Mouse (Mus musculus): Measurements from ENCODE around the gene Yipf4. TPM values are rescaled to one million over a fixed set of nuclear protein-coding genes. Genes with fewer than 3 reads are reported as not detected.

Yipf4 gene
- total RNA-seq, 2 experiments from 2014 or later = 28.4 to 36.7 TPM

DNA sequence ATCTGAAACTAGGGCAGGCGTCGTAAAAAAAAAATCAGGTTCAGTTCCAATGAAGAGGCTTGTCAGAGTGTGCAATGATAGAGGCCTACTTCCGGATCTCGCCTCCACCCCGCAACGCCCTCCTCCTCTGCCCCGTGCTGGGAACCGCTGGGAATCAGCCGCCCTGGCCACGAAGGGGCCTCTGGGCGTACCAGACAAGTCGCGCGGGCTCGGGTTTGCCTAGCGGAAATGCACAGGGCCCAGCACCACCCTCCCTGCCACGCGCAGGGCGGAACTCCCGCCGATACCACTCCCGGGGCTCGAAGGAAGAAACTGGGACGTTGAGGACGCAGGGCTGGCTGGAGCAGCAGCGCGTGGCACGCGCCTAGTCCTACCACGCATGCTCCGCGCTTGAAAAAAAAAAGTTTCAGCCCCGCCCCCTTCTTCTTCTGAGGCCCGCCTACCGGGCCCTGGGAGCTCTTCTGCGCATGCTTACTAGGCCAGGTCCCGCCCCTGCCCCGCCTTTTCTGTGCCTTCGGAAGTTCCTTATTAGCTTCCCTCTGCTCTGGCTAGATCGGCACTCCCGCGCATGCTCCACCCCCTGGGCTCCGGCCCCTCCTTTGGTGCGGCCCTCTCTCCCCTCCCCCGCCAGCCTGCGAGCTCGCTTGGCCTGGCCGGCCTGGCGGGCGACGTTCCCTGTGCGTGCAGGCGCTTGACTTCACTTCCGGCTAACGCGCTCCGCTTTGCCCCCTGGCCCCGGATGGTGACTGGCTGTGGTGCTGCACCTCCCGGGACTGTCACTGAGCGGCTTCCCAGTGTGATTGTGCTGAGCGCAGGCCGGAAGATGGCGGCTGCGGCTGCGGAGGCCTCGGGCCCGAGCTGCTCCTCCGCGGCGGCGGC is 38.7 kb downstream of the Yipf4 start, which contains the start of gene Birc6:
Gene Birc6, plus strand, starts transcription at position 567 of the 879 bp plus-strand sequence.
- TF ChIP-seq CTCF (IDR thresholded peaks at IDR 0.05) = no peak; the same call in 1 of the 2 replicates
- intact Hi-C loops (cut with DNase I) = loop anchor here (2.0 kb wide), 1 partner anchor 37 kb away; no protein-coding TSS in a partner anchor
- peak; percentile 100 for DNase-seq

DNA sequence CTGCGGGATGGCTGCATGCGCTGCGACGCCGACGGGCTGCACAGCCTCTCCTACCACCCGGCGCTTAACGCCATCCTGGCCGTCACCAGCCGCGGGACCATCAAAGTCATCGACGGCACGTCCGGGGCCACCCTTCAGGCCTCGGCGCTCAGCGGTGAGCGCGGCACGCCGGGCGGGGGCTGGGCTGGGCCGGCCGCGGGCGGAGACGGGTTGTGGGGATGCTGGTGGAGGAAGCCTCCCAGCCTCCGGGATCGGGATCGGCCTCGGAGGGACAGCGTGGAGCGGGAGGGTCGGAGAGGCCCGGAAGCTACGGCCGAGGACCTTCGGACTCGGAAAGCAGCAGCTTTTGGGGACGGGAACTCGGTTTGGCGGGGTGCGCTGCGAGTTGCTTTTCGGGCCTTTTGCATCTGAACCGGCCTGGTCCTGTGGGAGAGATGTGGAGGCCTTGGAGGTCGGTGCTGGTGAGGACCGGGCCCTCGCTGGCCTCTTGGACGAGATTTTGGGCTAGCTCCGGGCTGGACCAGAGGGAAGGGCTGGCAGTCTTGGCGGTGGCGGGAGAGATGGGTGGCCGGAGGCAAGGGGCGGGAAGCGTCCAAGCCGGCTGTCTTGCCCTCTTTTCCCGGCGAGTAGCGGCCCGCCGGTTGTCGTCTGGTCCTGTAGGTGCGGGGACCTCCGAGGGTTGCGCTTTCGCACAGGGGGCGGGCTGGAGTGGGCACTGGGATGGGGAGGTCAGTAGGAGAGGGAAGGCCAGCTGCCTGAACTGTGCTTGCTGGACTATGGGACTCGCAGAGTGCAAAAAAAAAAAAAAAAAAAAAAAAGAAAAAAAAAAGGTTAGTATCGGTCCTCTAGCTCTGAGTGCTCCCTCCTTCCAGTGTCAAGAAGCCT is 39.6 kb downstream of the Yipf4 start:
- peak overlapping the region; percentile 100 for H3K4me3 ChIP-seq
- no peak; the same call in 1 of the 2 replicates for TF ChIP-seq CTCF (IDR thresholded peaks at IDR 0.05)
- H3K27ac ChIP-seq = peak overlapping the region; percentile 97
- intact Hi-C loops (cut with DNase I) = loop anchor here (1.0 to 2.0 kb wide), 2 partner anchors 38 to 191 kb away; partner anchors contain the start of gene Spast
- DNase-seq = peak; percentile 77

More for the DNA sequence above, 38.7 kb downstream of the Yipf4 start, which contains the start of gene Birc6:
- Histone ChIP-seq H3K27ac (peak within 1 kb of the TSS; percentile 97), H3K4me3 (peak within 1 kb of the TSS; percentile 100)

DNA sequence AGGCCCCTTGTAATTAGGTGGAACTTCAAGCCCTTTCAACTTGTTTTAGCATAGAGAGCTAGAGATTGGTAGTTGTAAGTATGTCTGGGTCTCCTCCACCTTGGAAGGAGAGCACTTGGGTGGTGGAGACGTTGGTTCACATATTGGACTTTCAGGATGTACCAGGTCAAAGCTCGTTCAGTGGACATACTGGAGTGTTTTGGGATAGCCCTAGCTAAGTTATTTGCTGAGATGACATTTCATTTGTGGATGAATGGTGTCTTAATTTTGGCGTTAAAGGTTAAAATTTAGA is 40.2 kb downstream of the Yipf4 start:
- DNase-seq = no peak
- TF ChIP-seq CTCF (IDR thresholded peaks at IDR 0.05) = no peak
- H3K4me3 ChIP-seq = peak overlapping the region; percentile 100
- intact Hi-C loops (cut with DNase I) = loop anchor here (1.0 to 2.0 kb wide), 2 partner anchors 39 to 191 kb away; partner anchors contain the start of gene Spast
- peak overlapping the region; percentile 97 for H3K27ac ChIP-seq

DNA sequence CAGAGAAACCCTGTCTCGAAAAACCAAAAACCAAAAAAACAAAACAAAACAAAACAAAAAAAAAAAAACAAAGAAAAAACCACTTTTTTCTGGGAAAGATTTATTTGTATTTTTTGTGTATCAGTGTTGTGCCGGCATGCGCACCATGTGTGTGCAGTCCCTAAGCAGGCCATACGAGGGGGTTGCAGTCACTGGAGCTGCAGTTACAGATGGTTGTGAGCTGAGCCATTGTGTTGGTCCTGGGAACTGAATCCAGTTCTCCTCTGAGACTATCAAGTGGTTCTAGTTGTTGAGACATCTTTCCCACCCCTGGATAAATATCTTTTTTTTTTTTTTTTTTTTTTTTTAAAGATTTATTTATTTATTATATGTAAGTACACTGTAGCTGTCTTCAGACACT is 45.7 kb downstream of the Yipf4 start:
- intact Hi-C loops (cut with DNase I) = no loop called here
- no peak overlapping the region for H3K4me3 ChIP-seq
- no peak overlapping the region for H3K27ac ChIP-seq
- no peak for DNase-seq
- TF ChIP-seq CTCF (IDR thresholded peaks at IDR 0.05) = no peak

DNA sequence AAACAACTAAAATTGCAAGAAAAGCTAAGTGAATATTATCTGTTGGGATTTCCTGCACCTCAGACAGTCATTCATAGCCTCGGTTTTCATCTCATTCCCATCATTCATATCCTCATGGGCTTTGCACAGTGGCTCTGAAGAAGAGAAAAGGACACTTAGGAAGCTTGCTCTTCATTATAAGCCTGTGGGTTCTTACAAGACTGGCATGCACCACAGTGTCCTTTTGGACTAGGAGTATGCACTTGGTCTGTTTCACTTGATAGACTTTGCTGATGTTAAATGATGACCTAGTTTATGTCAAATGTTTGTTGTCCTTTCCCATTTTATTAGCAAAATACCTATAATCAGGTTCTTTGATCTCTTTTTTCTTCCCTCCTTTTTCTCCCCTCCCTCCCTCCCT is 48.2 kb downstream of the Yipf4 start:
- Histone ChIP-seq H3K27ac (no peak overlapping the region), H3K4me3 (no peak overlapping the region)
- intact Hi-C loops (cut with DNase I) = no loop called here
- TF ChIP-seq CTCF (IDR thresholded peaks at IDR 0.05) = no peak
- no peak for DNase-seq

DNA sequence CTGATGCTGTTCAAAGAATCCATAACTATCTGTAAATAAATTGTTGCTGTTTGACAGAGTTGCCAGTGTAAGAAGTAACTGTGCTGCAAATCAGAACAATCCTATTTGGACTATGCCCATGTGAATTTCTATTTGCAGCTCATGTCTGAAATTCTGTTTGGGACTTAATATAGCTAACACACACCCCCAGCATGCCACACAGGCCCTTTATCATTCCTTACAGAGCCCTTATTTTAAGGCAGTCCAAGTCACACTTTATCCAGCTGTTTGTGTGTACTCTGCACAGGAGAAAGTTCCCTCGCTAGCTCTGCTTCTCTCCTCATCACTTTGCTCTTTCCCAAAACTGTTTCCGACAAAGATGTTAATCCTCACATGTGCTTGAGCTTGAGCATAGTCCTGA is 54.3 kb downstream of the Yipf4 start:
- no peak for TF ChIP-seq CTCF (IDR thresholded peaks at IDR 0.05)
- no peak for DNase-seq
- Histone ChIP-seq H3K4me3 (no peak overlapping the region), H3K27ac (peak overlapping the region; percentile 28; the same call in 1 of the 2 replicates)
- intact Hi-C loops (cut with DNase I) = loop anchor here (2.0 kb wide), 1 partner anchor 15 kb away; no protein-coding TSS in a partner anchor

Other genes starting within 250 kb of the Yipf4 start
- 10 to 100 TPM; 43.7 to 55.6 TPM for gene Memo1, start 194.0 kb upstream of the Yipf4 start, total RNA-seq (2021)
- gene Dpy30, start 165.5 kb upstream of the Yipf4 start, total RNA-seq (2021) = 10 to 100 TPM; 45.2 to 57.6 TPM
- 10 to 100 TPM; 47.5 to 47.9 TPM for gene Spast, start 150.5 kb upstream of the Yipf4 start, total RNA-seq (2021)
- 1 to 10 TPM; 5.8 to 6.5 TPM for gene Slc30a6, start 93.9 kb upstream of the Yipf4 start, total RNA-seq (2021)
- gene Nlrc4, start 30.4 kb upstream of the Yipf4 start, total RNA-seq (2021) = under 1 TPM; 0.08 TPM
- 10 to 100 TPM; 61.3 to 62.4 TPM for gene Birc6, start 38.8 kb downstream of the Yipf4 start, total RNA-seq (2021)
- 10 to 100 TPM; 10.4 to 12.0 TPM for gene Ttc27, start 228.2 kb downstream of the Yipf4 start, total RNA-seq (2021)

Measured in gastrocnemius, adult 2 months (tissue).